Mouse (Mus musculus): Measurements from ENCODE around the gene Ptpn5.

Ptpn5 gene

GRCm38 (mm10) chr7:47133331-47133730, at the start of gene Ptpn5:
Gene Ptpn5, minus strand, starts transcription at chr7:47133684.
- in situ Hi-C loops (cut with MboI; ENCODE audit: unreplicated experiment in 2 of 2) = no loop called here

- in situ Hi-C loops (cut with MboI; ENCODE audit: unreplicated experiment in 2 of 2) = loop anchor here in 1 of 2 experiments (25.0 kb wide), 1 partner anchor 1084 kb away; no protein-coding TSS in a partner anchor
These were observed 37.3 kb upstream of the Ptpn5 start for GRCm38 (mm10) chr7:47170814-47171213.

GRCm38 (mm10) chr7:47165028-47165427, 31.5 kb upstream of the Ptpn5 start:
- in situ Hi-C loops (cut with MboI; ENCODE audit: unreplicated experiment in 2 of 2) = loop anchor here in 1 of 2 experiments (25.0 kb wide), 1 partner anchor 1078 kb away; no protein-coding TSS in a partner anchor

- in situ Hi-C loops (cut with MboI; ENCODE audit: unreplicated experiment in 2 of 2) = loop anchor here in 1 of 2 experiments (25.0 kb wide), 1 partner anchor 1076 kb away; no protein-coding TSS in a partner anchor
These were observed 29.7 kb upstream of the Ptpn5 start for GRCm38 (mm10) chr7:47163203-47163602.

- in situ Hi-C loops (cut with MboI; ENCODE audit: unreplicated experiment in 2 of 2) = loop anchor here in 1 of 2 experiments (25.0 kb wide), 1 partner anchor 1071 kb away; no protein-coding TSS in a partner anchor
These were observed 25.0 kb upstream of the Ptpn5 start for GRCm38 (mm10) chr7:47158451-47158850.

GRCm38 (mm10) chr7:47157743-47158142, 24.3 kb upstream of the Ptpn5 start:
- in situ Hi-C loops (cut with MboI; ENCODE audit: unreplicated experiment in 2 of 2) = loop anchor here in 1 of 2 experiments (25.0 kb wide), 1 partner anchor 1070 kb away; no protein-coding TSS in a partner anchor

GRCm38 (mm10) chr7:47155849-47156248, 22.4 kb upstream of the Ptpn5 start:
- in situ Hi-C loops (cut with MboI; ENCODE audit: unreplicated experiment in 2 of 2) = loop anchor here in 1 of 2 experiments (25.0 kb wide), 1 partner anchor 1069 kb away; no protein-coding TSS in a partner anchor

GRCm38 (mm10) chr7:47155396-47155795, 21.9 kb upstream of the Ptpn5 start:
- in situ Hi-C loops (cut with MboI; ENCODE audit: unreplicated experiment in 2 of 2) = loop anchor here in 1 of 2 experiments (25.0 kb wide), 1 partner anchor 1068 kb away; no protein-coding TSS in a partner anchor

- in situ Hi-C loops (cut with MboI; ENCODE audit: unreplicated experiment in 2 of 2) = loop anchor here (5.0 to 25.0 kb wide), 2 partner anchors 188 to 1063 kb away; no protein-coding TSS in a partner anchor
These were observed 17.1 kb upstream of the Ptpn5 start for GRCm38 (mm10) chr7:47150420-47151061.

GRCm38 (mm10) chr7:47148298-47148697, 14.8 kb upstream of the Ptpn5 start:
- in situ Hi-C loops (cut with MboI; ENCODE audit: unreplicated experiment in 2 of 2) = loop anchor here (5.0 kb wide), 2 partner anchors 66 to 126 kb away; no protein-coding TSS in a partner anchor

GRCm38 (mm10) chr7:47146034-47146812, 12.7 kb upstream of the Ptpn5 start:
- in situ Hi-C loops (cut with MboI; ENCODE audit: unreplicated experiment in 2 of 2) = loop anchor here (5.0 kb wide), 2 partner anchors 64 to 124 kb away; no protein-coding TSS in a partner anchor

GRCm38 (mm10) chr7:47144299-47144698, 10.8 kb upstream of the Ptpn5 start:
- in situ Hi-C loops (cut with MboI; ENCODE audit: unreplicated experiment in 2 of 2) = no loop called here

GRCm38 (mm10) chr7:47139823-47140325, 6.4 kb upstream of the Ptpn5 start:
- in situ Hi-C loops (cut with MboI; ENCODE audit: unreplicated experiment in 2 of 2) = no loop called here

- in situ Hi-C loops (cut with MboI; ENCODE audit: unreplicated experiment in 2 of 2) = no loop called here
These were observed 1.1 kb upstream of the Ptpn5 start for GRCm38 (mm10) chr7:47134570-47134969.

GRCm38 (mm10) chr7:47132931-47133260, 588 bp downstream of the Ptpn5 start:
- in situ Hi-C loops (cut with MboI; ENCODE audit: unreplicated experiment in 2 of 2) = no loop called here

GRCm38 (mm10) chr7:47132180-47132930, 1.1 kb downstream of the Ptpn5 start:
- in situ Hi-C loops (cut with MboI; ENCODE audit: unreplicated experiment in 2 of 2) = no loop called here

- in situ Hi-C loops (cut with MboI; ENCODE audit: unreplicated experiment in 2 of 2) = no loop called here
These were observed 1.7 kb downstream of the Ptpn5 start for GRCm38 (mm10) chr7:47131840-47132179.

- in situ Hi-C loops (cut with MboI; ENCODE audit: unreplicated experiment in 2 of 2) = no loop called here
These were observed 2.2 kb downstream of the Ptpn5 start for GRCm38 (mm10) chr7:47131258-47131657.

- in situ Hi-C loops (cut with MboI; ENCODE audit: unreplicated experiment in 2 of 2) = no loop called here
These were observed 11.5 kb downstream of the Ptpn5 start for GRCm38 (mm10) chr7:47122026-47122425.

GRCm38 (mm10) chr7:47116666-47117065, 16.8 kb downstream of the Ptpn5 start:
- in situ Hi-C loops (cut with MboI; ENCODE audit: unreplicated experiment in 2 of 2) = no loop called here
